Mouse (Mus musculus) MEL (cell line): ENCODE data around the gene Macrod2. TPM values are rescaled to one million over a fixed set of nuclear protein-coding genes. Genes with fewer than 3 reads are reported as not detected.

ENCODE experiments used
- DNase-seq: peaks from one replicate; pipeline ENCODE4 v3.0.0; 2011; ENCODE audit warnings: low read depth, low spot score
- H3K27ac ChIP-seq: 2 replicates; pipeline ENCODE4 v1.5.1; 2012; ENCODE audit warnings: low read depth, mild to moderate bottlenecking, control low read depth, low read length, moderate library complexity; ENCODE audit not compliant: control insufficient read depth
- H3K27me3 ChIP-seq, 2 experiments: fragments of 150-350 bp in 1 of 2; sonication (generic) in 1 of 2; 2 replicates each; pipeline ENCODE4 v1.6.1; 2012; ENCODE audit warnings: low read length in 2 of 2, mild to moderate bottlenecking in 2 of 2, improper control_type of control experiment in 1 of 2, moderate library complexity in 1 of 2; ENCODE audit not compliant: insufficient read depth in 2 of 2, control insufficient read depth in 1 of 2
- H3K36me3 ChIP-seq, 2 experiments: 2 replicates each; pipeline ENCODE4 v1.6.1; 2012 to 2014; ENCODE audit warnings: low read length in 2 of 2, improper control_type of control experiment in 1 of 2, inconsistent platforms in 1 of 2, mild to moderate bottlenecking in 1 of 2; ENCODE audit not compliant: insufficient read depth in 2 of 2, control insufficient read depth in 1 of 2
- H3K4me1 ChIP-seq, 2 experiments: fragments of 150-350 bp in 1 of 2; sonication (generic) in 1 of 2; 2 replicates each; pipeline ENCODE4 v1.6.1; 2012; ENCODE audit warnings: low read length in 2 of 2, improper control_type of control experiment in 1 of 2, mild to moderate bottlenecking in 1 of 2; ENCODE audit not compliant: insufficient read depth in 2 of 2, control insufficient read depth in 1 of 2
- H3K4me3 ChIP-seq, 2 experiments: fragments of 150-350 bp in 1 of 2; sonication (generic) in 1 of 2; 2 replicates each; pipeline ENCODE4 v1.5.1; 2012; ENCODE audit warnings: low read depth in 2 of 2, low read length in 2 of 2, mild to moderate bottlenecking in 2 of 2, moderate library complexity in 2 of 2, control low read depth in 1 of 2, improper control_type of control experiment in 1 of 2; ENCODE audit not compliant: control insufficient read depth in 1 of 2, insufficient read depth in 1 of 2
- H3K79me2 ChIP-seq: 2 replicates; pipeline ENCODE4 v1.6.1; 2012; ENCODE audit warnings: mild to moderate bottlenecking, low read length, moderate library complexity; ENCODE audit not compliant: control insufficient read depth, poor library complexity, insufficient read depth
- H3K9ac ChIP-seq: 2 replicates; pipeline ENCODE4 v1.6.1; 2012; ENCODE audit warnings: low read depth, mild to moderate bottlenecking, control low read depth, low read length, moderate library complexity; ENCODE audit not compliant: control insufficient read depth, poor library complexity, severe bottlenecking
- H3K9me3 ChIP-seq: fragments of 150-350 bp; sonication (generic); replicated peaks from 2 replicates; pipeline ENCODE4 v1.6.1; 2012; ENCODE audit warnings: mild to moderate bottlenecking, low read length, improper control_type of control experiment, moderate library complexity; ENCODE audit not compliant: insufficient read depth
- CHD2 ChIP-seq: IDR thresholded peaks from 2 replicates; pipeline ENCODE4 v1.6.1; 2011; ENCODE audit warnings: low read length, improper control_type of control experiment
- E2F4 ChIP-seq: IDR thresholded peaks from 2 replicates; pipeline ENCODE4 v1.6.1; 2011; ENCODE audit warnings: low read depth, low read length, improper control_type of control experiment, borderline replicate concordance
- ELF1 ChIP-seq: IDR thresholded peaks from 2 replicates; pipeline ENCODE4 v1.6.1; 2014; ENCODE audit warnings: low read depth, mild to moderate bottlenecking, inconsistent platforms, low read length, improper control_type of control experiment, moderate library complexity
- EP300 ChIP-seq, 2 experiments: IDR thresholded peaks; 2 replicates each; pipeline ENCODE4 v1.6.1; 2011; ENCODE audit warnings: improper control_type of control experiment in 2 of 2, low read length in 2 of 2, low read depth in 1 of 2, mild to moderate bottlenecking in 1 of 2
- GABPA ChIP-seq: IDR thresholded peaks from 2 replicates; pipeline ENCODE4 v1.6.1; 2012; ENCODE audit warnings: low read depth, mild to moderate bottlenecking, inconsistent platforms, low read length, improper control_type of control experiment, moderate library complexity
- GATA1 ChIP-seq: IDR thresholded peaks from 2 replicates; pipeline ENCODE4 v1.6.1; 2011; ENCODE audit warnings: low read depth, low read length, improper control_type of control experiment
- HCFC1 ChIP-seq: IDR thresholded peaks from 2 replicates; pipeline ENCODE4 v1.6.1; 2012; ENCODE audit warnings: low read depth, mild to moderate bottlenecking, inconsistent platforms, low read length, improper control_type of control experiment, moderate library complexity
- JUND ChIP-seq: IDR thresholded peaks from 2 replicates; pipeline ENCODE4 v1.6.1; 2011; ENCODE audit warnings: low read depth, mild to moderate bottlenecking, improper control_type of control experiment, low read length
- MAFK ChIP-seq: IDR thresholded peaks from 2 replicates; pipeline ENCODE4 v1.6.1; 2011; ENCODE audit warnings: low read depth, mild to moderate bottlenecking, low read length, improper control_type of control experiment, borderline replicate concordance
- MAZ ChIP-seq: IDR thresholded peaks from 2 replicates; pipeline ENCODE4 v1.6.1; 2012; ENCODE audit warnings: low read depth, mild to moderate bottlenecking, inconsistent platforms, low read length, improper control_type of control experiment
- MEF2A ChIP-seq: IDR thresholded peaks from 2 replicates; pipeline ENCODE4 v1.6.1; 2014; ENCODE audit warnings: low read depth, mild to moderate bottlenecking, inconsistent platforms, low read length, improper control_type of control experiment; ENCODE audit not compliant: poor library complexity, insufficient replicate concordance, severe bottlenecking; ENCODE audit errors: extremely low read depth
- NELFE ChIP-seq: IDR thresholded peaks from 2 replicates; pipeline ENCODE4 v1.6.1; 2011; ENCODE audit warnings: low read depth, low read length, improper control_type of control experiment
- NRF1 ChIP-seq: IDR thresholded peaks from 2 replicates; pipeline ENCODE4 v1.6.1; 2014; ENCODE audit warnings: low read depth, mild to moderate bottlenecking, inconsistent platforms, low read length, improper control_type of control experiment, moderate library complexity; ENCODE audit not compliant: poor library complexity, insufficient read depth, severe bottlenecking
- POLR2AphosphoS5 ChIP-seq: IDR thresholded peaks from 2 replicates; pipeline ENCODE4 v1.6.1; 2012; ENCODE audit warnings: low read depth, borderline replicate concordance, mild to moderate bottlenecking, inconsistent platforms, low read length, moderate library complexity, mixed read lengths
- RAD21 ChIP-seq: IDR thresholded peaks from 2 replicates; pipeline ENCODE4 v1.6.1; 2011; ENCODE audit warnings: mild to moderate bottlenecking, low read depth, low read length, improper control_type of control experiment
- RCOR1 ChIP-seq: IDR thresholded peaks from 2 replicates; pipeline ENCODE4 v1.6.1; 2012; ENCODE audit warnings: low read depth, mild to moderate bottlenecking, inconsistent platforms, low read length, improper control_type of control experiment
- SMC3 ChIP-seq: IDR thresholded peaks from 2 replicates; pipeline ENCODE4 v1.6.1; 2011; ENCODE audit warnings: low read depth, low read length, improper control_type of control experiment
- TAL1 ChIP-seq: IDR thresholded peaks from 2 replicates; pipeline ENCODE4 v1.6.1; 2012; ENCODE audit warnings: mild to moderate bottlenecking, inconsistent platforms, low read length, moderate library complexity, mixed read lengths
- TCF12 ChIP-seq: IDR thresholded peaks from 2 replicates; pipeline ENCODE4 v1.6.1; 2014; ENCODE audit warnings: low read depth, mild to moderate bottlenecking, inconsistent platforms, low read length, improper control_type of control experiment, moderate library complexity
- UBTF ChIP-seq: IDR thresholded peaks from 2 replicates; pipeline ENCODE4 v1.6.1; 2012; ENCODE audit warnings: low read depth, mild to moderate bottlenecking, inconsistent platforms, low read length, improper control_type of control experiment, moderate library complexity, borderline replicate concordance; ENCODE audit not compliant: insufficient read depth
- ZC3H11A ChIP-seq: IDR thresholded peaks from 2 replicates; pipeline ENCODE4 v1.6.1; 2012; ENCODE audit warnings: low read depth, mild to moderate bottlenecking, inconsistent platforms, low read length, improper control_type of control experiment
- ZKSCAN1 ChIP-seq: IDR thresholded peaks from 2 replicates; pipeline ENCODE4 v1.6.1; 2012; ENCODE audit warnings: low read depth, mild to moderate bottlenecking, inconsistent platforms, low read length, improper control_type of control experiment, moderate library complexity
- ZMIZ1 ChIP-seq: IDR thresholded peaks from 2 replicates; pipeline ENCODE4 v1.6.1; 2012; ENCODE audit warnings: low read depth, mild to moderate bottlenecking, inconsistent platforms, low read length, improper control_type of control experiment, moderate library complexity
- ZNF384 ChIP-seq: IDR thresholded peaks from 2 replicates; pipeline ENCODE4 v1.6.1; 2012; ENCODE audit warnings: low read depth, mild to moderate bottlenecking, inconsistent platforms, low read length, improper control_type of control experiment
- polyA plus RNA-seq, 2 experiments: library from polyadenylated mRNA; stranded (reverse) in 1 of 2; unstranded in 1 of 2; fragments of >175 nt in 1 of 2; fragments of >200 nt in 1 of 2; gene quantifications; 2 replicates each; pipeline versions ENCODE4 v1.2.1 to v1.2.4; 2012; ENCODE audit warnings: low replicate concordance in 2 of 2, low read depth in 1 of 2; ENCODE audit not compliant: insufficient read length in 2 of 2, insufficient read depth in 1 of 2, missing spikeins in 1 of 2
- total RNA-seq: library from RNA; depleted of rRNA; stranded (reverse); fragments of 300-350 nt; gene quantifications from 2 replicates; pipeline ENCODE4 v1.2.3, GENCODE M21; 2012

The Macrod2 gene
- total and polyA plus RNA-seq, 3 experiments: not detected

- TF ChIP-seq TCF12 (no peak), EP300 (IDR thresholded peaks at IDR 0.05; ENCODE audit: low read depth in 1 of 2, low read length in 2 of 2) (no peak), POLR2AphosphoS5 (no peak), NELFE (no peak), GATA1 (no peak), TAL1 (no peak), ZKSCAN1 (no peak), RCOR1 (no peak), GABPA (no peak), HCFC1 (no peak), CHD2 (no peak)
- Histone ChIP-seq H3K9ac (no peak overlapping the region), H3K27me3 (no peaks in the 10 kb centered on the region), H3K4me3 (no peak overlapping the region), H3K27ac (no peak overlapping the region), H3K79me2 (no peaks in the 10 kb centered on the region), H3K36me3 (no peaks in the 10 kb centered on the region), H3K9me3 (no peaks in the 10 kb centered on the region), H3K4me1 (no peaks in the 10 kb centered on the region)
- no peak for DNase-seq
These were observed 1588.7 kb downstream of the Macrod2 start for GRCm38 (mm10) chr2:141983664-141984395.

GRCm38 (mm10) chr2:141998901-141999300, 1603.8 kb downstream of the Macrod2 start:
- H3K9ac ChIP-seq: no peak overlapping the region
- no peaks in the 10 kb centered on the region for H3K9me3 ChIP-seq
- H3K4me1 ChIP-seq: no peaks in the 10 kb centered on the region
- H3K27ac ChIP-seq: no peak overlapping the region
- no peak overlapping the region for H3K4me3 ChIP-seq
- DNase-seq: no peak
- H3K27me3 ChIP-seq: no peaks in the 10 kb centered on the region
- TF ChIP-seq RCOR1 (no peak), ZC3H11A (no peak), TCF12 (no peak), ZMIZ1 (no peak)
- no peaks in the 10 kb centered on the region for H3K79me2 ChIP-seq
- H3K36me3 ChIP-seq: no peaks in the 10 kb centered on the region

DNA sequence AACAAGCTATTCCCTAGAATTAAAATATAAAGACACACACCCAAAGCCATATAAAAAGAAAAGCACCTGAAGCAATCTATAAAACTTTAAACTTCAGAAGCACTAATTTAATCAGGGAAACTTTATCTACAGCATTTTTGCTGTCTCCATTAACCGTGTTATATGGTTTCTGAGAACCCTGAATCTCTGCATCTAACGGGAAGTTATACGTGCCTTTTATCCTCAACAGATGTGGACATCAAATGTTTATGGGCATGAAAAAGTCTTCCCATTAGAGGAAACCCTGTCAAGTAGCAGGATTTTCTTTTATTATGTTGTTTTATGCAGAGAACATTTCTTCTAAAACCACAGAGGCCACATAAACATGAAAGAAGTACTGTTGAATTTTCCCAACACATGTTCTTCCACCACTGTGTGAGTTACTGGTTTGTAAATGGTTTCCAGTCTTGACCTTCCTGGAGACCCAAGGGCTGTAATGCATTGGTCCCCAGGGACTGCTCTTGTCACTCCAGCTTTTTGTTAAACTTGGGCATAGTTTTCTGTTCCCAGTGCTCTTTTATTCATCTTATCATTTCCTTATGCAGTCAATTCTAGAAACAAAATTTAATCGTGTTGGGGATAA, 1629.5 kb downstream of the Macrod2 start:
- Histone ChIP-seq H3K27me3 (no peaks in the 10 kb centered on the region), H3K9ac (no peak overlapping the region), H3K36me3 (no peaks in the 10 kb centered on the region), H3K27ac (no peak overlapping the region), H3K4me1 (no peaks in the 10 kb centered on the region), H3K4me3 (no peak overlapping the region), H3K79me2 (no peaks in the 10 kb centered on the region), H3K9me3 (no peaks in the 10 kb centered on the region)
- DNase-seq: no peak
- no peak for TF ChIP-seq UBTF
- no peak for TF ChIP-seq JUND
- no peak for TF ChIP-seq ELF1
- TF ChIP-seq ZNF384: no peak
- no peak for TF ChIP-seq SMC3
- TF ChIP-seq MAFK: no peak
- TF ChIP-seq HCFC1: no peak
- TF ChIP-seq E2F4: no peak
- TF ChIP-seq NRF1: no peak
- no peak for TF ChIP-seq GABPA
- no peak for TF ChIP-seq CHD2
- no peak for TF ChIP-seq RAD21
- TF ChIP-seq MAZ: no peak
- TF ChIP-seq MEF2A: no peak
- no peak for TF ChIP-seq ZKSCAN1
